Mouse (Mus musculus): Measurements from ENCODE around the gene Tfpt. TPM values are rescaled to one million over a fixed set of nuclear protein-coding genes. Genes with fewer than 3 reads are reported as not detected.

The Tfpt gene
- polyA plus RNA-seq, 1 experiment: 24.2 TPM

DNA sequence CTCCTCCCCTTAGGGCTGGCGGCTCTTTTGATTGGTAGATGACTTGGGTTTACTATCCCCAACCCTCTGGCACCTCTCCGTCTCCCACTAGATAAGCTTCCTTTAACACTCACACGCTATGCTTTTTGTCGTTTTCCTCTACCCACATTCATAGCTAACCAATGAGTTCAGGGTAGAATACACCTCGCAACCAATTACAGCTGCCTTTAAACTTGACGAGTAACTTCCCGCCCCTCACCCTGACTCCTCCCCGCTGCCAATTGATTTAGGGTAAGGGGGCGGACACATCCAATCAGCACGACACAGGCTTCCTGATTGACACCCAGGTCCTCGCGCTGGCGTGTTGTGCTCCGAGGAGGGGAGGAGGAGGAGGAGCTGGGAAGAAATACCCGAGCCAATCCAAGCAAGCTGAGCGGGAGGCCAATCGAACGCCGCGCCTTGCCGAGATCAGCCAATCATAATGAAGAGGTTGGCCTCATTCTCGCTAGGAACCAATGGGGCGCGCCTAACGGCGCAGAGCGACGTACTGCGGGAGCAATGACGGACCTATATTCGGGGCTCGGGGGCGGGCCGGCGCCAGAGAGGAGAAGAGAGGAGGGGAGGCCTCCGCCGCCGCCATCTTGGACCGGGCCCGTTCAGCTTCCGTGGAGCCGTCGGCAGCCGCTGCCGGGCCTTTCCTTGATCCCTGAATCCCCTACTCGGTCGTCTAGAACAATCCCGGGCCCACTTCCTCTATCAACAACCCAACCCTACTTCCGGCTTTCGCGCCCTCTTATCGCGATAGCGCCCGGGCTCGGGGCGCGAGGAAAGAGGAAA, 15.2 kb upstream of the Tfpt start, which contains the start of gene Cnot3:
TSS of gene Cnot3 (plus strand) at position 597 of the 816 bp plus-strand sequence.
- Histone ChIP-seq H3K27ac (replicated peaks; ENCODE audit: low read depth, low read length) (peak within 1 kb of the TSS; percentile 87), H3K4me3 (ENCODE audit: insufficient read depth, low read depth, low read length) (peak within 1 kb of the TSS; percentile 94), H3K4me1 (ENCODE audit: control insufficient read depth, insufficient read depth, insufficient read length, low read length) (peaks cover 13% of the 10 kb centered on the region)

DNA sequence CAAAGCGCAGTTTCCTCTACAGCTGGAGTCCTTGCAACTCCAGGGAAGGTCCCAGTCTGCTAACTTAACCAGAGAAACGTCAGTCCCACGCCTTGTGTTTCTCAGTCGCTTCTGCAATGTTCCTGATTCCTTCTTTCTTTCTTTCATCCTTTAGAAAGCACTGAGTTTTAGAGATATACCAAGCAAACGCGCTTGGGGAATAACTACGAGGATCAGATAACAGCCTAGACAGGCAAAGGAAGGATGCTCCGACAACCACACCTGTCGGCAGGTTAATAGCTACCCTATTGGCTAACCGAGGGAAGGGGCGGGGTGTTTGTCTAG, 14.6 kb upstream of the Tfpt start:
- no peak overlapping the region for H3K27ac ChIP-seq (replicated peaks; ENCODE audit: low read depth, low read length)
- H3K4me3 ChIP-seq (ENCODE audit: insufficient read depth, low read depth, low read length): peak overlapping the region; percentile 53
- peaks cover 13% of the 10 kb centered on the region for H3K4me1 ChIP-seq (ENCODE audit: control insufficient read depth, insufficient read depth, insufficient read length, low read length)

DNA sequence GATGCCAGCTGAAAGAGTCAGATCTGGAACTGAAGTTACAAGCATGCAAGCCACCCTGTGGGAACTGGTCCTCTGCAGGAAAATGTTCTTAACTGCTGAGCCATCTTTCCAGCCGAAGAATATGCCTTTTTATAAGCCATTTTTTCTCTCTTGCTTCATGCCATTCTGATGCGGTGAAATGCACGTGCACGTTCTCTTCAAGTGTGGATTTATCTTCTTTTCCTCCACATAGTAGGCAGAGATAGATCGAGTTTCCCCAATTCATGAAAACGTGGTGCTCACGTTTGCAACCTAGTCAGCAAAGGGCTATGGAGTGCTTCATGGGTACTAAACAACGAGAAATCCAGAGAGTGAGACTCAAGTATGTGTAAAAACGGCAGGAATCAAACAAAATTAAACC, 14.1 kb upstream of the Tfpt start:
- H3K27ac ChIP-seq (replicated peaks; ENCODE audit: low read depth, low read length): no peak overlapping the region
- H3K4me1 ChIP-seq (ENCODE audit: control insufficient read depth, insufficient read depth, insufficient read length, low read length): peaks cover 13% of the 10 kb centered on the region
- H3K4me3 ChIP-seq (ENCODE audit: insufficient read depth, low read depth, low read length): no peak overlapping the region; the same call in 1 of the 2 replicates

DNA sequence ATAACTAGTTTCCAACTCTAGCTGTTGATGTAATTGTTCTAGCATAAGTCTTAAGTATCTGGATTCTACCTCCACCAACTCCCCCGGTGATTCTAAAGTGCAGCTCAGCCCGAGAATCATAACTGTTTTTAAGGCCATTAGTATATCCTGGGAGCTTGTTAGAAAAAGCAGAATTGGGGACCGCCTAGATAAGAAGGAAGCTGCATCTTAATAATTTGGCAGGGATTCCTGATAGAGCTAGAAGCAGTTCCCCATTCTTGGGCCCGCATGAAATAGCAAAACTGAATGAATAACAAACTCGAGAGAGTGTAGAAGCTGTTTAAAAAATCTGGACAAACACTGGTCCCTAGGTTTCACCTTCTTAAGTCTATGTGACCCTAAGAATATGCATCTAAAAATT, 13.7 kb upstream of the Tfpt start:
- Histone ChIP-seq H3K27ac (replicated peaks; ENCODE audit: low read depth, low read length) (no peak overlapping the region), H3K4me1 (ENCODE audit: control insufficient read depth, insufficient read depth, insufficient read length, low read length) (peaks cover 13% of the 10 kb centered on the region), H3K4me3 (ENCODE audit: insufficient read depth, low read depth, low read length) (no peak overlapping the region)

DNA sequence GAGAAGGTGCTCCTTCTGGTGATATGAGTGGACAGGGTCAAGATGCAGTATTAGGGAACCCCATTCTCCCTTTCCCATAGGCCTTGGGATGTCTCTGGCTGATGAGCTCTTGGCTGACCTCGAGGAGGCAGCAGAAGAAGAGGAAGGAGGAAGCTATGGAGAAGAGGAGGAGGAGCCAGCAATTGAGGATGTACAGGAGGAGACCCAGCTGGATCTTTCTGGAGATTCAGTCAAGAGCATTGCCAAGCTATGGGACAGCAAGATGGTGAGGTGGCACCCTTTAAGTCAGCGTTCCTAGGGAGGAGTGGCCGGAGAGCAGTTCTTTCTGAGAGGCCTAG, 718 bp upstream of the Tfpt start:
- no peak overlapping the region for H3K27ac ChIP-seq (replicated peaks; ENCODE audit: low read depth, low read length)
- peak overlapping the region; percentile 45 for H3K4me3 ChIP-seq (ENCODE audit: insufficient read depth, low read depth, low read length)
- peaks cover 10% of the 10 kb centered on the region for H3K4me1 ChIP-seq (ENCODE audit: control insufficient read depth, insufficient read depth, insufficient read length, low read length)

DNA sequence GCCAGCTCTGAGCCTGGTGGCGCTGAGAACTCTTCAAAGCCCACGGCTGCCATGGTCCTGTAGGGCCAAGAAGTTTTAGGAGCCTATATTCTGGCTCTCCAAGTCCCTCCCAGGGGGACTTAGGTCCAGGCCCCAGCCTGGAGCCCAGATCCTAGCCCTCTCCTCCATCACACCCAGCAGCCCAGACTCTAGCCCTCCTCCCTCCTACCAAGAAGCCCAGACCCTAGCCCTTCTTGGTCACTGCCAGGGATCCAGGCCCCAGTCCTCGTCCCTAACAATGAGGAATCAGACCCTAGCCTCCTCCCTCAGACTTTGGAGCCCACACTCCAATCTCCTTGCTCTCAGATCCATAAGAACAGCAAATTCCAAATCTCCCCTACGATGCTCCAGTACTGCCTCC, 699 bp downstream of the Tfpt start:
- H3K4me1 ChIP-seq (ENCODE audit: control insufficient read depth, insufficient read depth, insufficient read length, low read length): peaks cover 10% of the 10 kb centered on the region
- peak overlapping the region; percentile 81 for H3K4me3 ChIP-seq (ENCODE audit: insufficient read depth, low read depth, low read length)
- peak overlapping the region; percentile 37; the same call in 1 of the 2 replicates for H3K27ac ChIP-seq (replicated peaks; ENCODE audit: low read depth, low read length)

DNA sequence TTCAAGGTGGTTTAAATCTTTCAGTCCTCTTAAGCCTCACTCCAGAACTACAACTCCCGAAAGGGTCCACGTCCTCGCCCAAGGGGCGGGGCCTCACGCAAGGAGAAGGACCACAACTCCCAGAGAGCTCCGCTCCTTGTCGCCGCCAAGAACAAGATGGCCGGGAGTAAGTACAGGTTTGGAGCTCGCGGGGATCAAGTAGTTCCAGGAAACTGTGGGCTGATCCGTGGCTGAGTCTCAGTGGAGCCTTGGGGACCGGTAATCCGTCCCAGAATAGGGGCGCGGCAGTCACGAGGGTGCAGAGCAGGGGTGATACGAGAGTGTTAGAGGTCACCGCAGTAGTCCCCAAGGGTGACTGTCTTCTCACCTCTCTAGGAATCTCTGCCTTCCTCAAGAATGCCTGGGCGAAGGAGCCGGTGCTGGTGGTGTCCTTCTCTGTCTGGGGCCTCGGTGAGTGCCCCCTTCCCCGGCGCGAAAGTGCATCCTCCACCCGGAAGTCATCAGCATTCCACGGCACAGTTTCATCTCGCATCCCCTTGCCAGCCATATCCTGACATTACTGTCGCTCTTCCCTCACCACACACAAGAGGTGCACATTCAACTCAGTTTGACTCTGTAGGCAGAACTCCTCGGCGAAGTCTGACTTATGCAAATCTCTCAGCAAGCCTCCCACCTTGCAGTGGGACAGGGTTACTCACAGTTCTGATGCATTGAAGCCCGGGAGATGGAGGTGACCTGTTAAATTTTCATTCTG, 12.3 kb downstream of the Tfpt start, which contains the start of gene Ndufa3:
TSS of gene Ndufa3 (plus strand) at position 132 of the 754 bp plus-strand sequence.
- Histone ChIP-seq H3K27ac (replicated peaks; ENCODE audit: low read depth, low read length) (peak within 1 kb of the TSS; percentile 94), H3K4me1 (ENCODE audit: control insufficient read depth, insufficient read depth, insufficient read length, low read length) (no peaks in the 10 kb centered on the region), H3K4me3 (ENCODE audit: insufficient read depth, low read depth, low read length) (peak within 1 kb of the TSS; percentile 79)

DNA sequence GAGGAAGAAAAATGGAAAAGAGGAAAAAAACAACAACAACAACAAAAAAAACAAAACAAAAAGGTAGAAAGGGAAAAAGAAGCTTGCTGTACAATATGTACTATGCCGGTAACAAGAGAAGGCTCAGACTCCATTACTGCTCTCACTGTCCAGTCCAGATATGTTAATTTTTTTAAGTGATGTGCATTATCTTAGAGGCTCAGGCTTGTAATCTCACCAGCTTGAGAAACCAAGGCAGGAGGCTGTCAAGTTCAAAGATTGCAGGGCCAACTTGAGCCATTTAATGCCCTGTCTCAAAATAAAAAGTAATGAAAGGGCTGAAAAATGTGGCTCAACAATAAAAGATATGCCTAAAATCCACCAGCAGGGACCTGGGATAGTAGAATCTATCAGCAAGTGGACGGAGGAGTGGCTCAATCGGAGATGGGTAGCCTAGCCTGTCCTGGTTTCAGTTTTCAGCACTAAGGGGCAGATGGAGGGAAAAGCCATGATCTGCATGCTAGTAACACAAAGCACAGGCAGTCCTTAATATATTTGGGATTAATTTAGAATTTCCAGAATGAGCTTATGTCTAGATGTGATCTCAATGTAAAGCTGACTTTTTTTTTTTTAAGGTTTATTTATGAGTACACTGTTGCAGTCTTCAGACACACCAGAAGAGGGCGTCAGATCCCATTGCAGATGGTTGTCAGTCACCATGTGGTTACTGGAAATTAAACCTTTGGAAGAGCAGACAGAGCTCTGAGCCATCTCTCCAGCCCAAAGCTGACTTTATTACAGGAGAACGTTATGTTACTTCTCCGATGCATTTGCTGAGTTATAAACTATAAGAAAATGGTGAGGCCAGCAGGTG, 13.1 kb downstream of the Tfpt start:
- Histone ChIP-seq H3K4me3 (ENCODE audit: insufficient read depth, low read depth, low read length) (0 out of 2 replicates have a peak overlapping the region, but pooled peaks have one; percentile 20), H3K27ac (replicated peaks; ENCODE audit: low read depth, low read length) (no peak overlapping the region), H3K4me1 (ENCODE audit: control insufficient read depth, insufficient read depth, insufficient read length, low read length) (peaks cover under 1% of the 10 kb centered on the region)

DNA sequence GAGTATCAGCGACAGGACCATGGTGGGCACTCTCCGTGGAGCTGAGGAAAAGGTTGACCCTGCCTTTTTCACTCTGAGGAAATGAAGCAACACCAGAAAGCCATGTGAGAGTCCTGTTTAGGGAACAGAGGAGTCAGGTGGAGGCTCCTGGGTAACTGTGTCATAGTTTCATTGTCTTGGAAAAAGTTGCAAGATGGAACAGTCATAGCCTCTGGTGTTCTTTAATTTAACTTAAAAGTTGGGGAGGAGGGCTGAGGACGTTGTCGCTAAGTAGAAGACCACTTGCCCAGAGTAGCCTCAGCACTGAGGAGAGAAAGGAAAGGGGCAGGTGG, 13.7 kb downstream of the Tfpt start, which contains the start of gene Oscar:
TSS of gene Oscar (minus strand) at position 101 of the 332 bp plus-strand sequence.
- Histone ChIP-seq H3K4me3 (ENCODE audit: insufficient read depth, low read depth, low read length) (0 out of 2 replicates have a peak within 1 kb of the TSS, but pooled peaks have one; percentile 20), H3K27ac (replicated peaks; ENCODE audit: low read depth, low read length) (no peak within 1 kb of the TSS), H3K4me1 (ENCODE audit: control insufficient read depth, insufficient read depth, insufficient read length, low read length) (peaks cover 3% of the 10 kb centered on the region)

DNA sequence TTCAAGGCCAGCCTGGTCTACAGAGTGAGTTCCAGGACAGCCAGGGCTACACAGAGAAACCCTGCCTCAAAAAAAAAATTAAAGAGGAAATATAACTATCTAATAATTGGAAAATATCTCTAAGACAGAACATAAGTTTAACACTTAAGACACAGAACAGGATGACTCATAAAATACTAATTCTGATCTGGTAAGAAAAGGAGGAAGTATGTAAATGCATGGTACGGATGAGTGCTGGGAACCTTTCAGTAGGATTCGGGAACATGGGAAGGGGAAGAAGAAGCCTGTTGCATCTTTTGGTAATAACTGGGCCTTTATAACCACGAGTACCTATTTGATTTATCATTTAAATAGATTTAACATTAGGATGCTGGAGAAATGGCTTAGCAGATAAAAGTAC, 15.7 kb downstream of the Tfpt start:
- Histone ChIP-seq H3K4me1 (ENCODE audit: control insufficient read depth, insufficient read depth, insufficient read length, low read length) (peaks cover 6% of the 10 kb centered on the region), H3K27ac (replicated peaks; ENCODE audit: low read depth, low read length) (no peak overlapping the region), H3K4me3 (ENCODE audit: insufficient read depth, low read depth, low read length) (no peak overlapping the region)

DNA sequence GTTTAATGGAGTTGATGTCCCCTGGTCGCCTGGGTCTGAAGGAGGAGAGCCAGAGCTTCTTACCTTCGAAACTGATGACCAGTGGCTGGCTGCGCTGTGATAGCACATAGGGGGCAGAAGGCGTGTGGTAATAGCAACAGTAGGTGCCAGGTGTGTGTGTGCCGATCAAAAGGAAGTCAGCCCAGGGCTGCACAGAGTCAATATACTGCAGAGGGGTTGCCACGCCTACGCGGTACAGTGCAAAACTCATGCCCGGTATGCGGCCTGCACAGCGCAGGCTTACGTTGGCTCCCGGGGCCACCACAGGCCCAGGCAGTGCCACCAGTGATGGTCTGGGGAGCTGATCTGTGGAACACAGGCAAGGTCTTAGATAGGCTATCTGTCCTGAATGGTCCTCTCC, 18.7 kb downstream of the Tfpt start:
- no peak overlapping the region for H3K4me3 ChIP-seq (ENCODE audit: insufficient read depth, low read depth, low read length)
- H3K27ac ChIP-seq (replicated peaks; ENCODE audit: low read depth, low read length): peak overlapping the region; percentile 80
- H3K4me1 ChIP-seq (ENCODE audit: control insufficient read depth, insufficient read depth, insufficient read length, low read length): peaks cover 6% of the 10 kb centered on the region

DNA sequence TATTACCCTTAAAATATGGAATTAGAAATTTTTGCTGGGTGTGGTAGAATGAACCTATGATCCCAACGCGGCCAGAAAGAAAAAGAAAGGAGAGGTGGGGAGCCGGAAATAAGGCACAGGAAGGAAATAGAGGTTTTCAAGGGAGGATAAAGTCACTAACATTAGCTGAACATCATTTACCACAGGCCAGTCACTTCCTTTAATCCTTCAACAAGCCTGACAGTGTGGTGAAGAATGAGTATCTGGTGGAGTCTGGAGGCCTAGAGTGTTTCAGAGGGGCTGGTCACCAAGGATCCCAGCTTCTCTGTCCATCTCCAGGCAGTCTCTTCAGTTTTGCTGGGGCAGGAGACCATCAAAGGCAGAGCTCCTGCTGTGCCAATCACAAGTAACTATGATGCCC, 19.3 kb downstream of the Tfpt start:
- Histone ChIP-seq H3K4me1 (ENCODE audit: control insufficient read depth, insufficient read depth, insufficient read length, low read length) (peaks cover 6% of the 10 kb centered on the region), H3K27ac (replicated peaks; ENCODE audit: low read depth, low read length) (peak overlapping the region; percentile 12), H3K4me3 (ENCODE audit: insufficient read depth, low read depth, low read length) (no peak overlapping the region)

DNA sequence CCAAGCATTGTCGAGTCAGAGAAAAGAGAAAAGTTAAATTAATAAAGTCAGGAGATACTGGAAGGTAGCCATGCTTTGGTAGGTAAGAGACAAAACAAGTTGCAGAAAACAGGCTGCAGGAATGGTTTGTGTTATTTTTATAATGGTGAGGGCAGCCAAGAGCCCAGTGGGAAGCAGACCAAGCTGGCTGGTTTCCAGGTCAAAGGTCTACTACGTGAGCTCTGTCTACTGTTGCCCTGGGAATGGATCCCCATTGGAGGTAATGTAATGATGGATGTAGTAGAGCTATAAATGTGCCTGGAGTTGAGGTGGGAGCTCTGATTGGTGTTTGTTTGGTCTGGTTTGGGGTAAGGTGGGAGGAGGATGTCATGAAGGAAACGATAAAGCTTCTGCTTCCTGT, 20.6 kb downstream of the Tfpt start:
- H3K4me1 ChIP-seq (ENCODE audit: control insufficient read depth, insufficient read depth, insufficient read length, low read length): peaks cover 6% of the 10 kb centered on the region
- no peak overlapping the region for H3K4me3 ChIP-seq (ENCODE audit: insufficient read depth, low read depth, low read length)
- peak overlapping the region; percentile 100 for H3K27ac ChIP-seq (replicated peaks; ENCODE audit: low read depth, low read length)

DNA sequence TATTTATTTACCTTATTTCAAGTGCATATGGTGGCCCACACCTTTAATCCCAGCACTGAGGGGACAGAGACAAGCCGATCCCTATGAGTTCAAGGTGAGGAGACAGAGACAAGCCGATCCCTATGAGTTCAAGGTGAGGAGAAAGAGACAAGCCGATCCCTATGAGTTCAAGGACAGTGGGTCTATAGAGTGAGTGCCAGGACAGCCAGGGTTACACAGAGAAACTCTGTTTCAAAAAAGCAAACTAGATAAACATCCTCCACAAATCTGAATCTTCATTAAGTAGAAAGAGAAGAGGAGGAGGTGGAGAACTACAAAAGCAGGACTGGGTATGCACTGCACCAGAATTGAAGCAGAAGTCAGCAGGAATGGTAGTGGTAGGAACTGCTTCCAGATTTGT, 21.1 kb downstream of the Tfpt start:
- Histone ChIP-seq H3K4me1 (ENCODE audit: control insufficient read depth, insufficient read depth, insufficient read length, low read length) (peaks cover 6% of the 10 kb centered on the region), H3K27ac (replicated peaks; ENCODE audit: low read depth, low read length) (peak overlapping the region; percentile 100), H3K4me3 (ENCODE audit: insufficient read depth, low read depth, low read length) (no peak overlapping the region)

DNA sequence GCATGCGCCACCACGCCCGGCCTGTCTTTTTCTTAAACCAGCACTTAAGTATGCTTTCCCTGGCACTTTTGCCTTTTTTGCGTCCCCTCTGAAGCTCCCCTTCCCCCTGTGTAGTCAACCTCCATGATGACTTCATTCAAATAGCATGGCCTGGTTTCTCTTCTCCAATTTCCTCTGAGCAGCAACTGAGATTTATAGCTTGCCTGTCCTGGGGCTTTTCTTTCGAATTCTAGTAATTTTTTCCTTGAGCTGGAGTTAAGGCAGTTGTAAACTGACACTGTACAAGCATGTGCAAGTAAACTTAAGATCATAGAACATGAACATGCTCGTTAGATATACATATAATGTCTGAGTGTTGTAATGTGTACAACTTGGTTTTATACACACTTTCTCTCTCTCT, 22.3 kb downstream of the Tfpt start:
- Histone ChIP-seq H3K27ac (replicated peaks; ENCODE audit: low read depth, low read length) (0 out of 2 replicates have a peak overlapping the region, but pooled peaks have one; percentile 34), H3K4me1 (ENCODE audit: control insufficient read depth, insufficient read depth, insufficient read length, low read length) (peaks cover 6% of the 10 kb centered on the region), H3K4me3 (ENCODE audit: insufficient read depth, low read depth, low read length) (no peak overlapping the region)
